Mouse (Mus musculus) bone marrow, adult 2 months (tissue): Measurements from ENCODE around the gene Timmdc1.

Experiments
- CTCF ChIP-seq: fragments of 200-500 bp; IDR thresholded peaks from 2 replicates; pipeline ENCODE4 v1.5.1; 2011; ENCODE audit warnings: low read length, control low read depth; ENCODE audit not compliant: control insufficient read depth, insufficient read depth
- POLR2A ChIP-seq: fragments of 200-500 bp; IDR thresholded peaks from 2 replicates; pipeline ENCODE4 v1.6.1; 2011; ENCODE audit warnings: low read depth, mild to moderate bottlenecking, control low read depth, low read length, borderline replicate concordance; ENCODE audit not compliant: control insufficient read depth

DNA sequence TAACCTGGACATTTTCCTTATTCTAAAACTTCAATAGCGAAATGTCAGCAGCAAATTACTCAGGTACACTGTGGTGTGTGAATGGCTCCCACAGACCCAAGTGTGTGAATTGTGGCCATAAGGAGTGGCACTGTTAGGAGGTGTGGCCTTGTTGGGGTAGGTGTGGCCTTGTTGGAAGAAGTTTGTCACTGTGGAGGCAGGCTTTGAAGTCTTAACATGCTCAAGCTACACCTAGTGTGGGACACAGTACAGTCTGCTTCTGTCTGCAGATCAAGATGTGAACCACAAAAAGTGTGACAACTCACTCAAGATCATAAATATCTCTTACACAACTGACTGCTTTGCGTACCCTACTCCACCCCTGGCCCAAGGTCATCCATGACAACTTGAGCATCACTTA is 11.6 kb downstream of the Timmdc1 start:
- TF ChIP-seq POLR2A (no peak), CTCF (no peak)
